Mouse (Mus musculus) cerebellum, postnatal 25 days (tissue): ENCODE results near the gene Tmcc1.
A peak's percentile ranks its signal among the peaks of the same experiment; 100 is the strongest.

Experiments used
- DNase-seq, 2 experiments: peaks; one replicate each; pipeline ENCODE4 v3.0.0; 2021; ENCODE audit warnings: mixed read lengths in 2 of 2

Gene Tmcc1

DNA sequence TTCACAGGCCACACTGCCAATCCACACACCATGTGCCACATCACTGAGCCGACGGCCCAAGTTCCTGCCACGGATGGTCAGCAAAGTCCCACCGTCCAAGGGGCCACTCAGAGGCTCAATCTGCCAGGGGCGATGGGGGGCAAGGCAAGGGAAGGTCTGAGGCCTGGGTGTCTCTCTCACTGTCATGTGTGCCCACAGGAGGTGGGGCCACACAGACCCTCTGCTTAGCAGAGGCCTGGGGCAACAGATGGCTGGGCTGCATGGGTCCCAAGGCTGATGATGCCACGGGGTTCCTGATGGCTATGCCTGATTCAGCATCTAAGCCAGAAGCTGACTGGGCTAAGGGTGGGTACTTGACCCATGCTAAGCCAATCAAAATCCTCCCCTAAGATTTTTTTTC, 224.6 kb downstream of the Tmcc1 start:
- peak in 1 of 2 experiments; percentile 50 for DNase-seq
